Mouse (Mus musculus) left cerebral cortex, postnatal 10 days (tissue): ENCODE data around the gene Chrng. TPM values are rescaled to one million over a fixed set of nuclear protein-coding genes. Genes with fewer than 3 reads are reported as not detected.

ENCODE experiments used
- DNase-seq, 2 experiments: peaks; one replicate each; pipeline ENCODE4 v3.0.0; 2021 to 2022; ENCODE audit warnings: low spot score in 2 of 2, mixed read lengths in 1 of 2; ENCODE audit errors: extremely low spot score in 1 of 2
- intact Hi-C: fragments of 180-260 bp; cut with DNase I; formaldehyde crosslinking; loops from one replicate; pipeline ENCODE4 v1.15.1; 2025
- total RNA-seq, 2 experiments: library from RNA; stranded (reverse); gene quantifications; 2 replicates each; pipeline ENCODE4 v1.2.3; 2021

Gene Chrng
- total RNA-seq, 2 experiments from 2014 or later = not detected

- intact Hi-C loops = no loop called here
- no peak for DNase-seq
These were observed 14.0 kb upstream of the Chrng start, which contains the start of gene Chrnd for GRCm38 (mm10) chr1:87190429-87190828. TSS of gene Chrnd (plus strand) at chr1:87190607.

GRCm38 (mm10) chr1:87197296-87197695 is 7.2 kb upstream of the Chrng start:
- DNase-seq = no peak
- intact Hi-C loops = no loop called here

- no peak for DNase-seq
- intact Hi-C loops = no loop called here
These were observed 6.1 kb upstream of the Chrng start for GRCm38 (mm10) chr1:87198119-87199065.

- intact Hi-C loops = no loop called here
- no peak for DNase-seq
These were observed 3.6 kb upstream of the Chrng start for GRCm38 (mm10) chr1:87200811-87201210.

- intact Hi-C loops = no loop called here
- no peak for DNase-seq
These were observed 2.6 kb upstream of the Chrng start for GRCm38 (mm10) chr1:87201848-87202247.

GRCm38 (mm10) chr1:87203779-87204178 is 678 bp upstream of the Chrng start:
- intact Hi-C loops = no loop called here
- no peak for DNase-seq

- DNase-seq = no peak
- intact Hi-C loops = no loop called here
These were observed 581 bp downstream of the Chrng start for GRCm38 (mm10) chr1:87205038-87205437.

GRCm38 (mm10) chr1:87205502-87205901 is 1.0 kb downstream of the Chrng start:
- intact Hi-C loops = no loop called here

GRCm38 (mm10) chr1:87206339-87206738 is 1.9 kb downstream of the Chrng start:
- intact Hi-C loops = no loop called here
- no peak for DNase-seq

More at GRCm38 (mm10) chr1:87205502-87205901, 1.0 kb downstream of the Chrng start:
- no peak for DNase-seq

GRCm38 (mm10) chr1:87211431-87211830 is 7.0 kb downstream of the Chrng start:
- no peak for DNase-seq
- intact Hi-C loops = no loop called here

GRCm38 (mm10) chr1:87213735-87214704 is 9.6 kb downstream of the Chrng start, which contains the start of gene Eif4e2:
TSS of gene Eif4e2 (plus strand) at chr1:87213914.
- intact Hi-C loops = no loop called here
- peak; percentile 92 to 98 for DNase-seq

GRCm38 (mm10) chr1:87214748-87215147 is 10.3 kb downstream of the Chrng start:
- DNase-seq = no peak
- intact Hi-C loops = no loop called here

GRCm38 (mm10) chr1:87217938-87218337 is 13.5 kb downstream of the Chrng start:
- DNase-seq = no peak
- intact Hi-C loops = no loop called here

GRCm38 (mm10) chr1:87225739-87226138 is 21.3 kb downstream of the Chrng start:
- intact Hi-C loops = loop anchor here (10.0 kb wide), 1 partner anchor 549 kb away; no protein-coding TSS in a partner anchor
- DNase-seq = no peak

- intact Hi-C loops = loop anchor here (10.0 kb wide), 1 partner anchor 548 kb away; no protein-coding TSS in a partner anchor
- DNase-seq = no peak
These were observed 22.1 kb downstream of the Chrng start for GRCm38 (mm10) chr1:87226409-87227159.

GRCm38 (mm10) chr1:87227160-87227550 is 22.7 kb downstream of the Chrng start:
- no peak for DNase-seq
- intact Hi-C loops = loop anchor here (10.0 kb wide), 1 partner anchor 548 kb away; no protein-coding TSS in a partner anchor

- intact Hi-C loops = no loop called here
- no peak for DNase-seq
These were observed 26.1 kb downstream of the Chrng start for GRCm38 (mm10) chr1:87230606-87231005.

GRCm38 (mm10) chr1:87232197-87232596 is 27.7 kb downstream of the Chrng start:
- intact Hi-C loops = no loop called here
- DNase-seq = no peak
